Mouse (Mus musculus) 416B (cell line): ENCODE measurements around the gene Scn3b.

Experiments
- DNase-seq: peaks from one replicate; pipeline ENCODE4 v3.0.0; 2011; ENCODE audit warnings: low read depth

Gene Scn3b

DNA sequence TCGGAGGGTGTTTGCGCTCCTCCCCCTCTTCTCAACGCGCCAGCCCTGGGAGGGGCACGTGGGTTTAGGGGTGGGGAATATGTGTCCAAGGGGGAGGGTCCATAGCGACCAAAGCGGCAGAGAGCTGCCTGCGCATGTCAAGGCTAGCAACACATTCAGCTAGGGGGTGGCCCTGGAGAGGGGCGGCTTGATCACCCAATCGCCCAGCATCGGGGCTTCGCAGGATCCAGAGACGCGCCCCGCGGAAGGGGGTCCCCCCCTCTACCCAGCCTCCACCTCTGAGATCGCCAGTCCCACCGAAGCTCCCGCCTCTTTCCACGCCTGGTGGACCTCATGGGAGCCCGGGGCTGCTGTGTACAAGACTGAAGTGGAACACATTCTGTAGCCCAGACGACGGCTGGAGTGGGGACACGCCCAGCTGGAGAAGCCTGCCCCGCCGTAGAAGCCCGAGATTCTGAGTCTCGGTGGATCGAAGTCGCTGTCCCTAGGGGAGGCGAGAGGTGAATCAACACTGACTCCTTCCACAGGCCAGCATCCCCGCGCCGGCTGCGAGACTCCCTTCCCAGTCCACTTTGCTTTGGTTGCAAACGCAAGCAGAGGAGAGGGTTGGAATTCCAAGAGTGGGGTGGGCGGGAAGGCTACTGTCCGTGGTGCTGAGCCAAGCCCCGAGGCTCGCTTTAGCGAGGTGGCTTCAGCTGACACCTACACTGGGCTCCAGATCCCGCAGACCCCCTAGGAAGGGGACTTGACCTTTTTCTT, at the start of gene Scn3b:
Scn3b (plus strand) TSS at position 115 of the 759 bp plus-strand sequence.
- no peak for DNase-seq

DNA sequence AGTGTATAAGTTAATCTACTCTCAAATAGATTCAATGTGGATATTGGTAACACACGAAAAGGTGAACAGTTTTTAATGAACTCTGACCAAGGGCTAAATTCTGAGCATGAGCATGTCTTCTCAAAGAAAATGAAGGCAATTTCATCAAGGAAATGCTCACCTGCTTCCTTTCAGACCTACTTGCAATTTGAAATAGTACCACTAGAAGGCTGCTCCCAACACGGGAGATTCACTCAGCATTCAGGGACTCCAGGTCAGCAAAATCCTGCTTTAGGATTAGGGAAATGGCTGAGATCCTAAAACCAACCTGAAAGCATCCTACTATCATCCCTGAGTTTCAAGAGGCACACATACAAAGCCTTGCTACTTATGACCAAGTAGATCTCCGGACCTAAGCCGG, 44.7 kb upstream of the Scn3b start:
- DNase-seq, result no peak

DNA sequence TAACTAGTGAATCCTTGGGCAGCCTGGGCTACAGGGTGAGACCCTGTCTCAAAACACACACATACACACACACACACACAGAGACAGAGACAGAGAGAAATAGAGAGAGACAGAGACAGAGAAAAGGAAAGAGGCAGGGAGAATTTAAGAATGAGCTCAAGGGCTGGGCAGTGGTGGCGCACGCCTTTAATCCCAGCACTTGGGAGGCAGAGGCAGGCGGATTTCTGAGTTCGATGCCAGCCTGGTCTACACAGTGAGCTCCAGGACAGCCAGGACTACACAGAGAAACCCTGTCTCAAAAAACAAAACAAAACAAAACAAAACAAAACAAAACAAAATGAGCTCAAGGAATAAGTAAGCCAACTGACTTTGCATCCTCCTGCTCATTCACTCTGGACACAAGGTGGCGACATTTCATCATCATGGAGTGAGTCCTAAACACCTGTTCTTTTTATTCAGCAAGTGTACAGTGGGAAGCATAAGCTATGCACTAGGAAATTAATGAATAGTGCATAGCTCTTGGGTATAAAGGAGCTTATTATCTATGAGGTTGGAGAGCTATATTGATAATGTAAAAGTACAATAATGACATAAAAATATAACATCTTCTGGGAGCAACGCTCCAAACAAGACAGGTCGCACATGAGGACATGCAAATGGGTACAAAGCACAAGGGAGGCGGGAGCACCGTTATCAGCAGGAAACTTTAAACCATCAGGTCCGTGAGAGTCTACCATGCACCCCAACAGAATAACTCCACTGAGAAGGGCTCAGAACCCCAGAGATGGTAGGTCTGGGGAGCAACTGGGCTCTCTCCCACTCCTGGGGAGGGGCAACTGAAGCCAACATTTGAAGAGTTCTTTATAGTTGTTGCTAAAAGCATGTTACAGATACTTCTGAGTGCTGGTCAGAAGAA, 40.9 kb upstream of the Scn3b start:
- peak; percentile 77 for DNase-seq

DNA sequence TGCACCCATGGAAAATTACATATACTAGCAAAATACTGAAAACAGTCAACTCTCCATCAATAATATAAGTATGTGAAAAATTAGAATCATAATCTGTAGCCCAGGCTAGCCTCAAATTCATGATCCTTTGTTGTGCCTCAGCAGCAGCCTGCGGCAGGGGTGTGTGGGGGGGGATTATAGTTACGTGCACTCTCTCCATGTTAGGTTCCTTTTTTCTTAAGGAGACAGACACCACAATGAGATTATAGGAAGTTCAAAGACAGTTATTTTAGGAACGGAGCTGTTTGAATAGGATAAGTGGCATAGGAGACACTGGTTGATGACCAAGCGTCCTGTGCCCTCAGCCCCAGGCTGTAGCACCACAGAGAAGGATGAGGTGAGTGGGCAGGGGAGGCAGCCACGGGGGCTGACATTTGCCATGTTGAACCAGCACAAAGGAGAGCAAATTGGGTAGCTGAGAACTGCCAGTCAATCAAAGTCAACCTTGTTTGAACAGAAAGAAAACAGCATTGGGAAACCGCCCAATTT, 40.1 kb upstream of the Scn3b start:
- DNase-seq, result peak; percentile 12

DNA sequence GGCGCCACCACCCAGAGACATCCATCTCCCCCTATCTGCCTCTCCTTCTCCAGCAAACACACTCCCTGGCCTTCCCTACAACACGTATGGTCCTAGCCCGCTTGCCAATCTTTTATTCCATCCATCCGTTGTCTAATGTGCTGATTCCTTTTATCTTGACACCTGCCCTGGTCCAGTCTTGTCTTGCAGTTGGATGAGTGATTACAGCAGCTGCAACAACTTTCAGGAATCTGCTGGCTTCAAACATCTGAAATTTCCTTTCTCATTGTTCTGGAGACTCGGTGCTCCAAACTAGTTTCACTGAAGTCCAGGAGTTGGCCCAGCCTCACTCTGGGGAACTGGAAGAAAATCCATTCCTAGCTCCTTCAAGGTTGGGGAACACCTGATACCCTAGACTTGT, 39.5 kb upstream of the Scn3b start:
- DNase-seq, result no peak

DNA sequence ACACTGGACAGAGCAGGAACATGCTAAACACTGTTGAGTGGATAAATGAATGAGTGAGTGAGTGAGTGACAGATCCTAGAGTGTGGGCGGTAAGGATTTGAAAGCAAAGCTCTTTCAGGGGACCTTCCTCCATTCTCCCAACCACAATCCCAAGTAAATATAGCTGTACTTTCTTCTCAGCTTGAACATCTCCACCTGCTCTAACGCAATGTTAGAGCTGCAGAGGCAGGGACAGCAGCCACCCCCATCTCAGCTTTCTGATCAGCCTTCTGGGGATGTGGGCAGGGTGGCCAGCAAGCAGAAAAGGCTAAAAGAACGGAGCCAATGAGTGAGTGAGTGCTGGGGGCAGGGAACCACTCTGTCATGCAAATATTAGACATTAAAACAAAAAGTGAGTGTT, 38.0 kb upstream of the Scn3b start:
- no peak for DNase-seq

DNA sequence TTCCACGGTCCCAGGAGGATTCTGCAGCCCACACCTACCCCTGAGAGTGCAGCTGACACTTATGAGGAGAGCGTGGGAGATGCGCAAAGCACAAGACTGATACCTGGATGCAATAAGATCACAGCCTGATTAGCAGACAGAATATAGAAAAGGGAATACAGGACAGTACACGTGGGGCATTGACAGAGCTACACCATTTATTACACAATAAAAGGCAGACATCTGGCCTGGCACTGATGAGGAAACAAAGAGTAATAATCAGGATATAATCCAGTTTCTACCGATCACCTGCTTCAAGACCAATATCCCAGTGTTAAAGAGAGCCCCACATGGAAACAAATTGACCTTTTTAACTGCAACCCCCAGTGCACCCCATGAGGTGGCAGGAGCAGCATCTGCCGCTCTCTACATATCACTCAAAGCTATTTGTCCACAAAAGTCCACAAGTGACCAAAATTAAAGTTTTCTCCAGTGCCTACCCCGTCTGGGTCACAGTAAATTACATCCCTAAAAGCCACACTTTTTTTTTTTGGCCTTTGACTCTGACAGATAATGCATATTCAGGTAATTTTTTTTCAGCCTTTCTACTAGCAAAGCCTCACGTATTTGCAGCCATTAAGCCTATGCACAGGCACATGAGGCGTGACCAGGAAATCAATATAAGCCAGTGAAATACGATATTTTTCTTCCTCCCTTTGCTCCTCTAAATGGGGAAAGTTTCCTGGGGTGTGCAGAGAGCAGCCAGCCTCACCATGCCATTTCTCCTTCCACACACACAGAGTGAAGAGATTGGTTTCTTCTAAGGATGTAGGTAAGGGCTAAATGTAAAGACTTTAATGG, 34.6 kb upstream of the Scn3b start:
- no peak for DNase-seq

DNA sequence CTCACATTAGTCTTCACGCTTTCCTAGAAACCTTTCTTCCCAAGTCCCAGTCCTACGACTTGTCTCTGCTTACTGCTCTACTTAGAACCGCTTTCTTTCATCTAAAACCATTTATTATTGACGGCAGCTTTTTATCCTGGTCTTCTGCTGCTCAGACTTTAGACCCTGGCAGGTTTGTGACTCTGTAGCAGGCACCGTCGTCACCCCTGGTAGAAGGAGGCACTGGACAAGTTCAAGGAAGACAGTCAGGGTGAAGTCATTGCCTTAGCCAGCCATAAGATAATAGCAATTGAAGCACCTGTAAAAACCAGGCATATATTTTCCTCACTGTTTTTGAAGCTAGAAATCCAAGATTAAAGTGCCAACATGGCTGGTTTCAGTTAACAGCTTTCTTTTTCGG, 33.8 kb upstream of the Scn3b start:
- DNase-seq, result no peak

DNA sequence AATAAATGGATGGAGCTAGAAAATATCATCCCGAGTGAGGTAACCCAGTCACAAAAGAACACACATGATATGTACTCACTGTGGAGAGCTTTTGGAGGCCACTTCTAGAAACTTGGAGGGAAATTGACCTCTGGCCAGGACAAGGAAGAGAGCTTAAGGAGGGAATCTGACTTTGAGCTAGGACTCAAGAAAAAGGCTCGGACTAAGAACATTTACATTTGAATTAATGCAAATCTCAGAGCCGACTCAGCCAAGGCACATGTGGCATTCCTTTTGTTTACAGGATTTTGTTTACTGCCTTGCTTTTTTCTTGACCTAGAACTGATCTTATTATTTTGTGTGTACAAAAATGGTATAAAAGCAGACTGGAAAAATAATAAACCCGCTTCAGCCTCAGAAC, 29.3 kb upstream of the Scn3b start:
- DNase-seq, result no peak

DNA sequence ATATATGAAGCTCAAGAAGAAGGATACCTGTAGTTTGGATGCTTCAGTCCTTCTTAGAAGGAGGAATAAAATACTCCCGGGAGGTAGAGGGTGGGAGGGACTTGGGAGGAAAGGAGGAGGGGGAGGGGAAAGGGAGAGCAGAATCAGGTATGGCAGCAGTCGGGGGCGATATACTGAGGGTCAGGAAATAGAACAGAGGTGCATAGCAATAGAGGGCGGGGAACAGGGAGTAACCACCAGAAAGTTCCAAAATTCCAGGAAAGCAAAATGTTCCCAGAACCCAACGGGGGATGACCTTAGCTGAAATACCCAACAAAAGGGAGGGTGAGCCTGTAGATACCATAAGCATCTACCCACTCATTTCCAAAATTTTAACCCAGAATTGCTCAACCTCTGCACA, 28.7 kb upstream of the Scn3b start:
- no peak for DNase-seq

DNA sequence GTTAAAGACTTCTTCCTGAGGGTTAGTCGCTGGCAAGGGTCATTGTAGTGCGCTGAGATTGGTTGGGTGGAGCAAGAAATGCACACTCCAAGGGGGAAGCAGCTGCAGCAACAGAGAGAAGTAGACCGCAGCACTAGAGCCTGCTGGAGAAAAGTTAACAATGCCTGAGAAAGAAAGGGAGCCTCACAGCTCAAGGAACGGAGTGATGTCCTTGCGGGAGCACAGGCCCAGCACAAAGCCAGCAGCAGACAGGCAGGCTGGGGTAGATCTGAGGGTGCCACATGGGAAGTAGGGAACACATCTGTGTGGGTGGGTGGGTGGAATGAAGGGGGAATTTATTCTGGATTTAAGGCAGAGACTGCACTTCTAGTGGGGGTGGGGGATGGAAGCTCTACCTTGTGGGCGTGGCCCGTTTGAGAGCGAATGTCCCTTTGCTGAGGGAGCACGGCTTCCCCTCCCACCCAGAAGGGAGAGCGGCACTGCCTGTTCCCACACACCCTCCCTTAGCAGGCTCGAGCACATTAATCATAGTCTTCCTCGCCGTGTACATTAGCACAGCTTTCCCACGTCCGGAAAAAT, 27.7 kb upstream of the Scn3b start:
- DNase-seq, result no peak

DNA sequence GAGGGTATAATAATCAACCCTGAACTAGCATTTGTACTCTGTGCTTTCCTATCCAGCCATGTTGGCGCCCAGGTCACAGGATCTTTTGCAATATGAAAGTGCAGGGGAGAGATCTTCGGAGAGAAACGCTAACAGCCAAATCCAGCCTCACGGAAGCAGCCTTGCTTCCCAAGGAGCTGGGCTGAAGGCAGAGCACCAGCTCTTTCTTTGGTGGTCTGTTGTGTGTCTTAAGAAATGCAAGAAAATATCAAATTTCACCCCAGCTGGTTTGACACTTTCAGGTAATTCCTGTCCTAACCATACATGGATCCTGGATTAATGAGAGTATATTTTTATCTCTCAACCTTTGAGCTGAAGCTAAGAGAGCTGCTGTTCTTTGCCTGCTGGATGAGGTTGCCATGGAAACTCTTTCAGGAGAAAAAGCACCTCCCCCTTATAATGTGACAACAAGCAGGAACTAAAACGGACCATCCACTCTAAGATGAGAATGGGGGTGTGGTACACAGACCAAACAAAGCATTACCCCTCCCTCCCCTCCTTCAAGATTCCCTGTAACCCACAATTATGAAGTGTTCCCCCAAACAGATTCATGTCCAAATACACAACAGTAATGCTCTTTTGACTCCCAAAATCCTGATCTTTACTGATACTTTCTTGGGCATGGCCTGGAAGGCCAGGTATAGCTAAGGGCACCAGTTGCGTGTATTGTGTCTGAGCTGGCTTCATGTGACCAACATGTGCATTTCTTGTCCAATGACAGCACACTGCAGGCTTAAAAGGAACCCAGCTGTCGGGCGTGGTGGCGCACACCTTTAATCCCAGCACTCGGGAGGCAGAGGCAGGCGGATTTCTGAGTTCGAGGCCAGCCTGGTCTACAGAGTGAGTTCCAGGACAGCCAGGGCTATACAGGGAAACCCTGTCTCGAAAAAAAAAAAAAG, 26.8 kb upstream of the Scn3b start:
- no peak for DNase-seq

DNA sequence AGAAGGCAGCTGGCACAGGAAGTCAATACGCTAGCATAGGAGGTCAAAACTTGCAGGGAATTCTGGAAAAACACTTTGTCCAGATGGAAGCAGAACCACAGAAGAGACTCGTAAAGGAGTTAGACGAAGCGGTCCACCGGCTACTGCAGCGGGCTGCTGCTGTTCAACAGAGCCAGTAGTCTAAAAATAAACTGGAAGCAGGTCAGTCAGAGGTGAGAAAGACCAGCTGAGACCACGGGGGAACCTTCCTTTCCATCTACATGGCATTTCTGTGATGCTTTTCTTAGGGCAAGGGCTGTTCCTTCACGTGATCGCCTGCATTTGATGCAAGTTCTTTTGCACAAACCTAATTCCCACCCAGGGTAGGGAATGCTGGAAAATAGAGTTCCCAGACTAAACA, 23.6 kb upstream of the Scn3b start:
- no peak for DNase-seq

DNA sequence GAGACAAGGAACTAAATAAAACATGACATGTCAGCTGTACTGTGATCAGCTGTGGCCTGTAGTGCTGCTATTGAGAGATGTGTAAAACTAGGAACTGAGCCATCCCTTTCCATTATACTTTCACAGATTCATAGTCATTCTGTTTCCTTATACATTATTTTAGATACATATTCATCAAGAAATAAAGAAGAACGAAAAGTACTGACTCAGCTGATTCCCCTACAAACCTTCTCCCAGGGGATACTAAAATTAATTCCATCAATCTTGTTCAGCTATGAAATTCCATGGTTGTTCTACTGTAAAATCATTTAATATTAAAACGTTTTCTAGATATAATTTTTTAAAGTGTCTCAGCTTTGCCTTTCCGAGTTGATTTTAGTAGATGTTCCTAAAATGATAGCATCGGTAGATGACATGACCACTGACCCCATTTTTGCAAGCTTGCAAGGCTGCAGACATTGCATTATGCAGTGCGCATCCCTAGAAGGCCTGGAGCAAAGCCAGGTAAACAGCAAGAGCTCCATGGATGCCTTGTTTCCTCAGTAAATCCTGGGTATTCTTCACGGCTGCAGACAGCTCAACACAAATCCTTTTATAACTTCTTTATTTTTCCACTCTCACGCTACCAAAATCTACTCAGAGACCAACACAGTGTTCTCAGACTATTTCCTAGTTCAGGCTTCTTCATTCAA, 22.9 kb upstream of the Scn3b start:
- DNase-seq, result no peak

DNA sequence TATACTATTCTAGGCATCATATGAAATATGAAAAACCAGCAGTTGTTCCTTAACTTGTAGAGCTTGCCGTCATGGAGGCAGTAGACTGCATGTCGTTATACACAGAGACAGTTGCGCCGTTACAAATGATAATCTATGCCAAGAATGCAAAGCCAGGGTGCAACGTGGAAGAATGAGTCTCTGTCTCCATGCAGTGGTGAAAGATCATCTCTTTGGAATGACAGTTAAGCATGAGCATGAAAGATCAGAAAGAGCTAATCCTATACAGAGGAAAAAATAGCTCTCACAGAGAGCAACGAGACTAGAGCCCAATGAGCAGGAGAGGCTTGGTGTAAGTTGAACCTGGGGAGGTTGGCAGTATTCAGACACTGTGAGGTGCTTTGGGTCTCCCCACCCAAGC, 22.3 kb upstream of the Scn3b start:
- DNase-seq, result no peak

DNA sequence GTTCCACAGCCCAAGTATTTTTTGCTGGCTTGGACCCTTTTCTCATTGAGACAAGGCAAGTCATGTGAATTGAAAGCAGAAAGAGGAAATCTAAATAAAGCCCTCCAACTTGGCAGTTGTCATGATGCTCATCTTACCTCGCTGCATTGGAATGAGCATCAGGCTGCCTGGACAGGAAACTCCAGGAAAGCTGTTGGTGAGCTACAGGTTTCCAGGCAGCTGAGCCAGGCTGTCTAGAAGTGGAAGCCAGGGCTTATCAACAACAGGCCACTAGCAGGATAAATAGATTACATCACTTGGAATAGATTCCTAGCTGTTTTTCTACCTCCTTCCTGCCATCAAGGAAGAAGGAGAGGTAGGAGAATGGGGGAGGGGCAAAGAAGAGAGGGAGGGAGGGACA, 19.9 kb upstream of the Scn3b start:
- DNase-seq, result no peak

DNA sequence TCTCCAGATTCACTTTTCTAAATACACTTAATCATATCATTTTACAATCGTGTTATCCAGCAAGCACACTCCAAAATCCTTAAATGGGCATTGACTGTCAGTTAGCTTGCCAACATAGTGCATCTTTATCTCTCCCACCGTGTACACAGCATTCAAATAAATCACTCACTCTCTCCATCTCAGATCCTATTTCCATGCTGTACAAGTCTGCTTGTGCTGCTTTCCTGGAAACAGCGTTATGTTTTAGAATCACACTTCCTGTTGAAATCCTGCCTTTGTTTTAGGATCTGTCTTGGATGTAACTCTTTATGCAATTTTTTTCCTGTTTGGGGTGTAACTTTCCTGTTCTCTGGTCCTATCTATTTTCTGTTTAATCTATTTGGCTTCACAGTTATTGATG, 16.6 kb upstream of the Scn3b start:
- no peak for DNase-seq

DNA sequence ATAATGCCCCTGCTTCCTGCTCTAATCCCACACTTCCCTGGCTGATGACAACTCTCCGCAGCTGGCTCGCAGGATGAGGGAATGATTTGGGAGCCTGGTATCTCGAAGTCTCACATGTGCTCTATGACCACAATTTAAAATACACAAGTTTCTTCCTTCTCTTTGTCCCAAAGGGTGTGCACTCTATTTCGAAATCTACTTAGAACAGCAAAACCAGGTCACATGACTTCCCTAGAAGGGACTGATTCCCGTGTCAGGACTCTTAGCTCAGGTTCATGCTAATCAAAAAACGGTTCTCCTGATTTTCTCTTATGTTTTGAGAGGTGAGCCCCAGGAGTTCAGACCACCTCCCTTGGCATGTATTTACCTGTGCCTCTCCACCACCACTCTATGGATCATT, 5.1 kb upstream of the Scn3b start:
- DNase-seq, result peak; percentile 33

DNA sequence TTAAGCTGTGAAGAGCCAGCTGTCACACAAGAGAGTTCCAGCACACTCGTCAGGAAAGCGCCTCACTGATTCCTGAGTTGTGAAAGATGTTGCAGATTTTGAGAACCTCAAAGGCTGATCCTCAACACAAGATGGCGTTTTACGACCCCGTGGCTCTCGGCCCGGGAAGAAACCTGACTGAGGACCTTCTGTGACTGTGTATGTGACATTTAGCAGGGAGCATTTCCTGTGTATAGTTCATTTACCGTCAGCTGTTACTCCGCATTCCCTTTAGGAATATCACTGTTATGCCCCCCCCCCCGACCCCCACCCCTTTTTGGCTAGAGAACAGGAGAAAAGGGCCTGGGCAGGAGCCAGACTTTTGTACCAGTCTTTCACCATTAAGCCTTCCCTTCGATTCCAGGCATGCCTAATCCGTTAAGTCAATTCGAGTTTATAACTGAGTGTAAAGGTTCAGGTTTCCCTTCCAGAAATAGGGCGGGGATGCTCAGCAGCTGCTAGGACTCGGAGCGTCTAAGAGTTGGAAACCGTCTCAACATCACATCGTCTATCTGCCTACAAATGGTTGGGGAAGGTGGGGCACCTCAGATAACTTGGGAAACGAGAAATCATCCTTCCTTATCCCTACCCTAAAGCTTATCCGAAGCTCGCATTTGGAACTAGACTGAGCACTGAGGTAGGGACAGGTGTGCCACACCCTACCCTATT, 823 bp upstream of the Scn3b start:
- DNase-seq, result no peak

DNA sequence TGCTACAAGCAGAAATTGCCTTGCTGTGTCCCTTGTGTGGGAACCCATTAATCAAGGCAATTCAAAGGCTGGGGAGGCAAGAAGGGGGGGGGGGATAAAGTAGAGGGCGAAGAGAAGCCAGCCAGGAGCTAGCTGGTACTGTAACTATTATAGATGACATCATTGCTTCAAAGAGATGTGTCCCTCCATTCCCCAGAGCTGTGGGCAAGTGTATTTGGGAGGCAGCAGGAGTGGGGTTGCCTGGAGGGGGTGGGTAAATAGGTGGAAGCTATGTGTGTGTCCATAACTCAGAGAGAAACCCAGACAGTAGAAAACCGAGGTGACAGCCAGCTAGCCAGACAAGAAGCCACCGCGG, 292 bp upstream of the Scn3b start:
- no peak for DNase-seq
